Mouse (Mus musculus) gastrocnemius, adult 2 months (tissue): Measurements from ENCODE around the gene Atp5c1. TPM values are rescaled to one million over a fixed set of nuclear protein-coding genes. Genes with fewer than 3 reads are reported as not detected.

ENCODE experiments used
- DNase-seq: peaks from one replicate; pipeline ENCODE4 v3.0.0; 2022
- H3K27ac ChIP-seq: fragments of 200-600 bp; 2 replicates; pipeline ENCODE4 v1.8.1; 2022; ENCODE audit warnings: mild to moderate bottlenecking
- H3K4me3 ChIP-seq: fragments of 200-600 bp; 2 replicates; pipeline ENCODE4 v1.8.1; 2022; ENCODE audit warnings: mild to moderate bottlenecking, moderate library complexity
- CTCF ChIP-seq: fragments of 200-600 bp; IDR thresholded peaks from 2 replicates; pipeline ENCODE4 v1.8.1; 2022; ENCODE audit warnings: antibody characterized with exemption, mild to moderate bottlenecking, moderate library complexity
- intact Hi-C: fragments of 180-260 bp; cut with DNase I; formaldehyde crosslinking; loops from one replicate; pipeline ENCODE4 v1.15.1; 2025
- long read RNA-seq, 2 experiments: library from polyadenylated mRNA; stranded (forward); transcript quantifications; one replicate each; pipeline ENCODE4 v2.0.0; 2021
- total RNA-seq, 2 experiments: library from RNA; stranded (reverse); gene quantifications; 2 replicates each; pipeline ENCODE4 v1.2.3; 2021

Atp5c1 gene
- total RNA-seq: 100 to 1,000 TPM; 773 to 991 TPM
- long read RNA-seq, experiment 1, transcript Atp5c1-201 (9 exons, 1,060 nt): major isoform, 970 of 1,060 reads
- long read RNA-seq, experiment 1, transcript Atp5c1-203 (10 exons, 1,166 nt): minor isoform, 5 of 1,060 reads
- long read RNA-seq, experiment 1, partial matches to known transcripts: 63 of 1,060 reads
- long read RNA-seq, experiment 1, other reads (novel, unspliced or antisense): 22 of 1,060 reads
- long read RNA-seq, experiment 2, transcript Atp5c1-201 (9 exons, 1,060 nt): major isoform, 1,063 of 1,188 reads
- long read RNA-seq, experiment 2, transcript Atp5c1-203 (10 exons, 1,166 nt): minor isoform, 9 of 1,188 reads
- long read RNA-seq, experiment 2, partial matches to known transcripts: 90 of 1,188 reads
- long read RNA-seq, experiment 2, other reads (novel, unspliced or antisense): 26 of 1,188 reads

DNA sequence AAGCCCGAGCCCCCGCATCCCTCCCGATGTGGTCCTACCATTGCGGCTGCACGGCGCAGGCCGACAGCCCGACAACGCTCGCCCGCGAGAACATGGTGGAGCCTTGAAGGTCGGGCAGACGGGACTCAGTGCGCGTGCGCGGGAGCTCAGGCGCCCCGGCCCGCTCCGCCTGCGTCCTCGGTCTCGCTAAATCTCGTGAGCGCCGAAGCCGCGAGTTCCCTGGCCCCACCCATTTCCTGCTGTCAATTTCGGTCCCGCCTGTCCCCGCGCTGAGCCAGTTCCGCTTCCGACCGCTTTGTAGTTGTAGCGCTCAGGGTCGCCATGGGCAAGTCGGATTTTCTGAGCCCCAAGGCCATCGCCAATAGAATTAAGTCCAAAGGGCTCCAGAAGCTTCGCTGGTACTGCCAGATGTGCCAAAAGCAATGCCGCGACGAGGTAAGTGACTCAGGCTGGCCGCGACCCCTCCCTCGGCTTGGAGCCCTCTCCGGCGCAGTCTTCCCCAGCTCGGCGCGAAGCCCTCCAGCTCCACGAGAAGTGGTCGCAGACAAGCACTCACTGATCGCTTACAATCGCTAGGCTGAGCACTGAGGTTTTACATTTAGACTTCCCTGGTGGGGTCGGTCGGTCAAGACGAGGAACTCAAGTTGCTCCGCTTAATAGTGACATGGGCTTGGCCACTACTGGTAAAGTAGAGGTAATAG, at the start of gene Atp5c1, which contains the start of gene Kin:
Atp5c1 (minus strand) TSS at position 201 of the 701 bp plus-strand sequence.
Kin (plus strand) TSS at position 284 of the 701 bp plus-strand sequence.
- peak; percentile 57 for TF ChIP-seq CTCF
- intact Hi-C loops: no loop called here
- peak; percentile 98 for DNase-seq
- H3K4me3 ChIP-seq: peak within 1 kb of the TSS; percentile 96
- H3K27ac ChIP-seq: peak within 1 kb of the TSS; percentile 100

DNA sequence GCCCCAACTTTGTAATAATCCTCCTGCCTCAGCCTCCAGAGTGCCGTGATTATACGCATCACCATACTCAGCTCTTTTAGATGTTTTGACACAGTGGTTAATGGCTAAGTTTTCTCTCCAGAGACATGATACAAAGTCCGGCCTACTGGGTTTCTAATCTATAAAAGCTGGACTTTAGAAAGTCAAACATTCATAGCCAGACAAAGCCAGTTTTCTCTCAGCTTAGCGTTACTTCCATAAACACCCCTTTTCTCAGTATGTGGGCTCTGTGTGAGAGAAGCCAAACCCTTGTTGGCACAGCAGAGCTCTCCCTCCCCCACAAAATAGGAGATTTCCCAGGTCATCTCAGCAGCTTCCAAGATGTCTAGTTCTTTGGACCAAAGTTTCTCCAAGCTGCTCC, 48.3 kb upstream of the Atp5c1 start:
- DNase-seq: no peak
- no peak for TF ChIP-seq CTCF
- intact Hi-C loops: no loop called here
- Histone ChIP-seq H3K27ac (no peak overlapping the region), H3K4me3 (no peak overlapping the region)

DNA sequence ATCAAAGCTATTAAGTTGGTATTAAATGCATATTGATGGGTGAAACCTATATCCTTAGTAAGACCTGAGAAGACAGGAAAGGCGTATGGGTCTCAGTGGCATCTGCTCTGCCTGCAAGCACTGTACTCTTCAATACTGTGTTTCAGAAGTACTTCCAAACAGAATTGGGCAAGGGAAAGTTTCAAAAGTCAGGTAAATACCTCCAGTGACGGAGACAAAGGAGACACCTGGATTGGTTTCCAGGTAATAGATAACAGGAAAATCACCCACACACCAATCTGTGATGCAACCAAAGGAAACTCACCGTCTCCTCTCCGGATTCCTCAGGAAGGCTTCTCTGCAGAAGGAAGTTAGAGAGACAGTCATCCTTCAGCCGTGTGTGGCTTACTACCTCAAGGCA, 47.2 kb upstream of the Atp5c1 start:
- no peak for TF ChIP-seq CTCF
- Histone ChIP-seq H3K27ac (no peak overlapping the region), H3K4me3 (no peak overlapping the region)
- intact Hi-C loops: no loop called here
- DNase-seq: no peak

DNA sequence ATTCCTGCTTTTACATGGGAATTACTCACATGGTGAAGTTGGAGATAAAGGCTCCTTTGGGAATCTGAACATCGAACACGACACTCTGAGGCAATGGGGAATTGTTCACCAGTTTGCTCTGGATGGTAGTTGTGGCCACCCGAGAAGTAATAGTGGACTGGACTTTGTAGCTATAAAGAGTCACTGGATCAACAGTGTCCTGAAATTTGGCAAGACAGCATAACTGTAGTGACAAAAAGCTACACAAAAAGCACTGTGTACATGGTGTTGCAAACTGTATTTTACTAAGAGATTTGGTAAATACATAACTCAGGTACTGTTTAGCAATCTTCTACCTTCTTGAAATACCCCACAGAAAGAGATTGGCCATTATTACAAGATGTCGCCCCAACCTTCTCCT, 45.8 kb upstream of the Atp5c1 start:
- TF ChIP-seq CTCF: no peak

DNA sequence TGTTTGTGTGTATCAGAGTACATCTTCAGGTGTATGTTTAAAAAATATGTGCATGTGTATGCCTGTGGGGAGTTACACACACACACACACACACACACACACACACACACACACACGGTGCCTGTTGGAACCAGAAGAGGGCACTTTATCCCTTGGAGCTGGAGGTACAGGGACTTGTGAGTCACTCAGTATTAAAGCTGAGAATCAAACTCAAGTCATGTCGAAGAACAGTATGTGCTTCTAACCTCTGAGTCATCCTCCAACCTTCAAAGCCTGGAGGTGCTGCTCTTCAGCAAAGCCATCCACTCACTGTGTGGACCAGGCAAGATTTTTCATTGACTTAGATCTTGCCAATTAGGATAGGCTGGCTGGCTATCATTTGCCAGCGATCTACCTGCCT, 41.5 kb upstream of the Atp5c1 start:
- H3K27ac ChIP-seq: no peak overlapping the region
- no peak for TF ChIP-seq CTCF
- intact Hi-C loops: no loop called here
- no peak overlapping the region for H3K4me3 ChIP-seq
- no peak for DNase-seq

More for the DNA sequence above, 45.8 kb upstream of the Atp5c1 start:
- no peak for DNase-seq
- H3K4me3 ChIP-seq: no peak overlapping the region
- no peak overlapping the region for H3K27ac ChIP-seq
- intact Hi-C loops: loop anchor here (1.0 kb wide), 1 partner anchor 12 kb away; no protein-coding TSS in a partner anchor

DNA sequence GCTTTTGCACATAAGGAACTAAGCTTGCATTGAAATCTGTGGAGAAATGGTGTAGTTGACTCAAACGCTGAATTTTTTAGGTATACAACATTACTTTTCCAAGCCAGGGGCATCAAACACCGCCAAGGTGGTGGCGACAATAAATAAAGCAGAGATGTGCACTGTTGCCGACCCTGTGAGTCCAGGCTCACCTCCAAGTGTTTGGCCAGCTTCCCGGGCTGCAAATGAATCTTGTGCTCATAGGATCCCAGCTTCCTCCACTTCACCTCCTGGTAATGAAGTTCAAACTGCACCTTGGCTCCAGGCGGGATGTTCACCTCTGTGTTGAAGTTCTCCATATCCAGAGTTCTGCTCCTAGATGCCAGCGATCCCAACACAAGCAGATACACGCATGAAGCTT, 39.0 kb upstream of the Atp5c1 start:
- TF ChIP-seq CTCF: no peak
- intact Hi-C loops: no loop called here
- Histone ChIP-seq H3K4me3 (no peak overlapping the region), H3K27ac (no peak overlapping the region)
- no peak for DNase-seq

DNA sequence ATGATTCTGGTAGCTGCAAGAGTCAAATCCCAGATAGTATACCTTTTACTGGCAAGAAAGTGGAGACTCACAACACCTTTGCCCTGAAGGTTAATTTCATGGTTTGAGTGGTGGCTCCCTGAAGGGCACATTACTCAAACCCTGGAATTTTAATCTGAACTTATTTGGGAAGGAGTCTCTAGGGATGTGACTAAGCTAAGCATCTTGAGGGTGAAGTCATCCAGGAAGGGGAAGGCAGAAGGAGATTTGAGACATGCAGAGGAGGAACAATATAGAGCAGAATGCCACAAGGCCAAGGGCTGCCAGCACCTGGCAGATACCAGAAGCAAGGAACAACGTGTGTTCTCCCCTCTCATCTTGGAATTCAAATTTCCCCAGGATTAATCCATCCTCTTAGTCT, 38.4 kb upstream of the Atp5c1 start:
- no peak for DNase-seq
- no peak for TF ChIP-seq CTCF
- H3K27ac ChIP-seq: no peak overlapping the region
- H3K4me3 ChIP-seq: no peak overlapping the region
- intact Hi-C loops: no loop called here

DNA sequence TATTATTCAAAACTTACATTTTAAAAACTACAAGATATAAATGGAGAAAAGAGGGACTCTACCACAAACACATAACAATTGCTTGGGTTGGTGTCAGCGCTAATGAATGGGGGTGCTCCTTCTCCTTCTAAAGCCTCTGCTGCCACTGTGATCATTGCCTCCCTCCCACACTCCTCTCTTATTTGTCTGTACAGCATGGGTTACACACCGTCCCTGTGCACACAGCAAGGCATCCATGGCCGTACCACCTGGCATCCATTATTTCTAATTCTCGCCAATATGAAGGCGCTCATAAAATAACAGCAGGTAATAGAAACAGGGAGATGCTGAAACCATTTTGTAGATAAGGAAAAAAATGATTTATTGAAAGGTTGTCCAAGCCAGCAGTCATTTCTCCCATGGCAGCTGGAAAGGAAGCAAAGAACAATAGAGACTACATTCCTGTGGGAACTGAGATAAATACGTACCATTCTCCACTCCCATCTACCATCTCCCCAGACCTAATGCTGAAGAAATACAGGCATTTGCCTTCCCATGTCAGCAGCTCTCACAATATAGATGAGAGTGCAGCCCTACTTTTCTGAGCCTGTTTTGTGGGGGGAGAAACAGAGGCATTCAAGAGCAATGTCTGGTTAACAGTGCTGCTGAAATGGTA, 28.4 kb upstream of the Atp5c1 start:
- DNase-seq: no peak
- TF ChIP-seq CTCF: no peak
- Histone ChIP-seq H3K27ac (no peak overlapping the region), H3K4me3 (no peak overlapping the region)
- intact Hi-C loops: no loop called here

DNA sequence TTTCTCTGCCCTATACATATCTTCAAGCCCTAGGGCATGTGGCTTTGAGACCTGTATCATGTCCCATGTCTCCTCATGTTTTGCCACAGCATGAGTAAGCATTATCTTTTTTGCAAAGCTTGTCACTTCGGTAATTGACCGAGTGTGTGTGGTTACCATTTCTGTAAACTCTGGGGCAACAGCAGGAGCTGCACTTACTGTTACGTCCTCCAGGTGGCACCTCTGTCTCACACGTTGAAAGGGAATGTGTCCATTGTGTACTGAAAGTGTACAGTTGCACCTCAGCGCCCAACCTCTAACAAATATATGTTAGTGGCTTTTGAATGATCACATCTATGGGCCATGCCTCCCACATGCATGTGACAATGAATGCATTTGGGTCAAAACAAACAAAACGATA, 20.9 kb upstream of the Atp5c1 start:
- DNase-seq: peak; percentile 55
- H3K27ac ChIP-seq: no peak overlapping the region
- peak; percentile 82 for TF ChIP-seq CTCF
- no peak overlapping the region for H3K4me3 ChIP-seq
- intact Hi-C loops: loop anchor here (1.0 to 2.0 kb wide), 2 partner anchors 42 to 188 kb away; no protein-coding TSS in a partner anchor

DNA sequence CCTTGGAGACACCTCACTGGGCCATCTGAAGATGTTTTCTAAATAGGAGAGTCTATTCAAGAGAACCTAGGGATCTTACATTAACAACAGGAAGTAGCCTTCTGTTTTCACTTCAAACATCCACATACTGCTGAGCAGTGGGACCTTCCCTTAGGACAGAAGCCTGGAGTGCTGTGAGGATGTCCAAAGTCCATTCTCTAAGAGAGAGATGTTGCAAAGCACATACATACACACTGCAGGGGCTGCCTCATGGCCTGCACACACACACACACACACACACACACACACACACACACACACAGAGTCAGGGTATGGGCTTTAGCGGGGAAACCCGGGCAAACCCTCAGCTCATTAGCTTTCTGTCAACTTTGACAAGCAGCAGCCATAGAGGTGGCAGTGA, 20.2 kb upstream of the Atp5c1 start:
- no peak for TF ChIP-seq CTCF
- intact Hi-C loops: loop anchor here (2.0 kb wide), 1 partner anchor 42 kb away; no protein-coding TSS in a partner anchor
- Histone ChIP-seq H3K4me3 (no peak overlapping the region), H3K27ac (no peak overlapping the region)
- DNase-seq: no peak

DNA sequence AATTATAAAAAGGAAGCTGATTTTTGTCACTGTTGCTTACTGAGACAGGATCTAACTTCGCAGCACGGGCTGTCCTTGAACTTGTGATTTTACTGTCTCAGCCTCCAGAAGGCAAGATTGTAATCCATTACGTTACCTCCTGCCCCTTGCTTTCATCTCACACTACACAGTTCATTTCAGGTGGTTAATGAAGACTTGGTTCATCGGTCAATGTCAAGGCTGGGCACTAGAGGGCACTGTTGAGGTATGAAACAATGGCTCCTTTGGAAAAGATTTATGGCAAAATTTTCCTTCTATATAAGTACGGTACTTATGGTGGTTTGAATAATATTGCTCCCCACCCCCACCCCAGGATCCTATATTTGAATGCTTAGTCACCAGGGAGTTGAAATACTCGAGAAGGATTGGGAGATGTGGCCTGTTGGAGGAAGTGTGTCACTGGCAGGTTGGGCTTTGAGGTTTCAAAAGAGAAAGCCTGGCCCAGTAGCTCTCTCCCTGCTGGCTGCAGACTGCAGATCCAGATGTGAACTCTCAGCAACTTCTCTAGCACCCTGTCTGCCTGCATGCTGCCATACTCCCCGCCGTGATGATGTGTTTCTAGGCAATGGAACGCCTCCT, 18.4 kb upstream of the Atp5c1 start:
- DNase-seq: peak; percentile 38
- peak; percentile 78 for TF ChIP-seq CTCF
- intact Hi-C loops: no loop called here
- Histone ChIP-seq H3K27ac (no peak overlapping the region), H3K4me3 (no peak overlapping the region)

DNA sequence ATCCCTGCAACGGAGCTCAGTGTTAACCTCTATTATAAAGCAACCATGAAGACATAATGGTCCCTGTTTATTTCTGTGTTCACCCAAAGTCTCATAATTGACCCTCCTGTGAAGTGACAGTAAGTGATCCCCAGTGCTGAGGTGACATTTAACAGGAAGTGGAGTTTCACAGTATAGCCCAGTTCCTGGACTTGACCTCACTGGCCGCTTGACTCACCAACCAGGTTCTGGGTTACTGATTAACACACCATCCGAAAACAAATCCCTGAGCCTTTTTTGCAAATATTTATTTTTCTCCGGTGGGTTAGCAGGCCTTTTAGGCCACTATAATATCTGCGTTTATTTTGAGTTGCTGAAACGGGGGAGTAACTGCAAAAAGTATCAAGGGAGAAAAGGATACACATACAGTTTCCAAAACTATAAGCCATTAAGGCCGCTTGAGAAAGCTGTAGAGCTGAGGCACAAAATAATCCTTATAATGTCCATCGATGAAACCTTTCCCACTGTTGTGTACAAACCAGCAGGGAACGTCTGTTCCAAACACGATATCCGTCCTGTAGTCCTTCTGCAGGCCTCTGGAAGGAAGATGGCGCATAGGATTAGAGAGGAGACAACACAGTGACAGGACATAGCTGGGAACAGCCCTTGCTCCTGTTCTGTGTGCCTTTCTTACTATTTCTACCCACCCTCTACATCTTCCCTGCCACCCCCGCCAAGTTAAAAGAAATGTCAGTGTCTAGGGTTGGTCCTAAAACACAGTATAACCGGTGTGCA, 14.2 kb upstream of the Atp5c1 start:
- no peak for DNase-seq

More for the DNA sequence above, 14.2 kb upstream of the Atp5c1 start:
- intact Hi-C loops: no loop called here
- TF ChIP-seq CTCF: no peak
- H3K27ac ChIP-seq: no peak overlapping the region
- H3K4me3 ChIP-seq: no peak overlapping the region
